Mouse (Mus musculus): ENCODE data around the gene Eea1.

- no peak for TF ChIP-seq CTCF (IDR thresholded peaks at IDR 0.05; ENCODE audit: borderline replicate concordance, insufficient read depth, low read depth, low read length)
- no peak for TF ChIP-seq POLR2A (IDR thresholded peaks at IDR 0.05; ENCODE audit: borderline replicate concordance, insufficient read depth, low read length)
Measured at GRCm38 (mm10) chr10:96067347-96067746, 126.9 kb downstream of the Eea1 start.
